Mouse (Mus musculus) left cerebral cortex, postnatal 25 days (tissue): ENCODE results near the gene Olfr1396. TPM values are rescaled to one million over a fixed set of nuclear protein-coding genes. Genes with fewer than 3 reads are reported as not detected.
A peak's percentile ranks its signal among the peaks of the same experiment; 100 is the strongest.

Experiments
- DNase-seq, 2 experiments: peaks; one replicate each; pipeline ENCODE4 v3.0.0; 2022; ENCODE audit warnings: low spot score in 2 of 2, mixed read lengths in 1 of 2
- intact Hi-C: fragments of 180-260 bp; cut with DNase I; formaldehyde crosslinking; loops from one replicate; pipeline ENCODE4 v1.15.1; 2025
- total RNA-seq, 2 experiments: library from RNA; stranded (reverse); gene quantifications; 2 replicates each; pipeline ENCODE4 v1.2.3; 2021

Gene Olfr1396
- total RNA-seq = not detected

- intact Hi-C loops = no loop called here
- no peak for DNase-seq
These were observed at the start of gene Olfr1396 for GRCm38 (mm10) chr11:49114774-49115173. Olfr1396 (minus strand) TSS chr11:49114874.

GRCm38 (mm10) chr11:49156821-49157814, 42.4 kb upstream of the Olfr1396 start:
- DNase-seq = no peak
- intact Hi-C loops = no loop called here

- intact Hi-C loops = no loop called here
- DNase-seq = no peak
These were observed 39.4 kb upstream of the Olfr1396 start, which contains the start of gene Olfr1394 for GRCm38 (mm10) chr11:49154077-49154476. Olfr1394 (plus strand) TSS chr11:49154377.

GRCm38 (mm10) chr11:49141974-49142373, 27.3 kb upstream of the Olfr1396 start, which contains the start of gene Olfr1395:
Olfr1395 (plus strand) TSS chr11:49142274.
- intact Hi-C loops = no loop called here
- no peak for DNase-seq

- DNase-seq = peak in 1 of 2 experiments; percentile 28
- intact Hi-C loops = no loop called here
These were observed 9.5 kb upstream of the Olfr1396 start for GRCm38 (mm10) chr11:49124169-49124568.

GRCm38 (mm10) chr11:49119635-49120034, 5.0 kb upstream of the Olfr1396 start:
- intact Hi-C loops = no loop called here
- DNase-seq = no peak

GRCm38 (mm10) chr11:49114158-49114557, 516 bp downstream of the Olfr1396 start:
- no peak for DNase-seq
- intact Hi-C loops = no loop called here

- intact Hi-C loops = no loop called here
- DNase-seq = peak; percentile 23 to 59
These were observed 2.0 kb downstream of the Olfr1396 start for GRCm38 (mm10) chr11:49112624-49113219.

- intact Hi-C loops = no loop called here
- peak in 1 of 2 experiments; percentile 35 for DNase-seq
These were observed 3.7 kb downstream of the Olfr1396 start for GRCm38 (mm10) chr11:49111000-49111399.

- intact Hi-C loops = loop anchor here (5.0 kb wide), 1 partner anchor 322 kb away; no protein-coding TSS in a partner anchor
- peak in 1 of 2 experiments; percentile 44 for DNase-seq
These were observed 5.8 kb downstream of the Olfr1396 start for GRCm38 (mm10) chr11:49108833-49109232.

GRCm38 (mm10) chr11:49107650-49108537, 6.8 kb downstream of the Olfr1396 start:
- intact Hi-C loops = loop anchor here (5.0 kb wide), 1 partner anchor 321 kb away; no protein-coding TSS in a partner anchor

GRCm38 (mm10) chr11:49105752-49106151, 8.9 kb downstream of the Olfr1396 start:
- intact Hi-C loops = loop anchor here (5.0 kb wide), 1 partner anchor 318 kb away; no protein-coding TSS in a partner anchor

More at GRCm38 (mm10) chr11:49107650-49108537, 6.8 kb downstream of the Olfr1396 start:
- DNase-seq = no peak

GRCm38 (mm10) chr11:49103047-49103693, 11.5 kb downstream of the Olfr1396 start:
- intact Hi-C loops = loop anchor here (1.0 to 5.0 kb wide), 2 partner anchors 169 to 229 kb away; no protein-coding TSS in a partner anchor

More at GRCm38 (mm10) chr11:49105752-49106151, 8.9 kb downstream of the Olfr1396 start:
- DNase-seq = no peak

GRCm38 (mm10) chr11:49101500-49101899, 13.2 kb downstream of the Olfr1396 start:
- intact Hi-C loops = loop anchor here (5.0 kb wide), 1 partner anchor 171 kb away; no protein-coding TSS in a partner anchor
- DNase-seq = no peak

More at GRCm38 (mm10) chr11:49103047-49103693, 11.5 kb downstream of the Olfr1396 start:
- peak; percentile 84 to 89 for DNase-seq

GRCm38 (mm10) chr11:49100409-49100808, 14.3 kb downstream of the Olfr1396 start:
- DNase-seq = no peak
- intact Hi-C loops = loop anchor here (5.0 kb wide), 1 partner anchor 172 kb away; no protein-coding TSS in a partner anchor

GRCm38 (mm10) chr11:49095367-49095766, 19.3 kb downstream of the Olfr1396 start:
- DNase-seq = no peak
- intact Hi-C loops = no loop called here

- no peak for DNase-seq
- intact Hi-C loops = no loop called here
These were observed 20.6 kb downstream of the Olfr1396 start for GRCm38 (mm10) chr11:49093861-49094660.

GRCm38 (mm10) chr11:49092786-49093185, 21.9 kb downstream of the Olfr1396 start:
- intact Hi-C loops = no loop called here
- no peak for DNase-seq
